Mouse (Mus musculus): ENCODE data around the gene Lyve1.
"Not testable (repeated sequence)": the region's sequence is repeated elsewhere in the genome, so short reads cannot be mapped to it uniquely, and the experiment has no call there.

The Lyve1 gene

GRCm38 (mm10) chr7:110862751-110863289 lies at the start of gene Lyve1:
TSS of gene Lyve1 (minus strand) at chr7:110863239.
- no peak for DNase-seq (ENCODE audit: low read depth, low spot score)

- no peak for DNase-seq (ENCODE audit: low read depth, low spot score)
Observed at GRCm38 (mm10) chr7:110908209-110909144, 45.4 kb upstream of the Lyve1 start.

GRCm38 (mm10) chr7:110906566-110906965 lies 43.5 kb upstream of the Lyve1 start:
- DNase-seq (ENCODE audit: low read depth, low spot score), result no peak

GRCm38 (mm10) chr7:110903226-110903625 lies 40.2 kb upstream of the Lyve1 start:
- no peak for DNase-seq (ENCODE audit: low read depth, low spot score)

GRCm38 (mm10) chr7:110897202-110897601 lies 34.2 kb upstream of the Lyve1 start:
- no peak for DNase-seq (ENCODE audit: low read depth, low spot score)

DNA sequence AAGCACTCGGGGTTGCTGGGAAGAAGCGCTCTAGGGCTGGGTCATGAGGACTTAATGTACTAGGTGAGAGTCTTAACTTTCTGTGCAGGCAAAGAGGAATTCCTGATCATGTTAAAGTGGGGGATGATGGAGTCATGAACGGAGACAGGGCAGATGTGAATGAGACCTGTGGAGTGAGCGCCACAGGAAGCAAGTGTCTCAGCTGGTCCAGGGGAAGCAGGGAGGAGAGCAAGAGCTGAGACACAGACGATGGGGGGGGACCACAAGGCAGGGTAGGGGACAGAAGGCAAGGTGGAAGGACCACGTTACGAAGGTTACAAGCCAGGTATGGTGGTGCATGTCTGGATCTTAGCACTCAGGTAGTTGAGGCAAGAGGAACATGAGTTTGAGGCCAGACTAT lies 33.4 kb upstream of the Lyve1 start:
- no peak for DNase-seq (ENCODE audit: low read depth, low spot score)

DNA sequence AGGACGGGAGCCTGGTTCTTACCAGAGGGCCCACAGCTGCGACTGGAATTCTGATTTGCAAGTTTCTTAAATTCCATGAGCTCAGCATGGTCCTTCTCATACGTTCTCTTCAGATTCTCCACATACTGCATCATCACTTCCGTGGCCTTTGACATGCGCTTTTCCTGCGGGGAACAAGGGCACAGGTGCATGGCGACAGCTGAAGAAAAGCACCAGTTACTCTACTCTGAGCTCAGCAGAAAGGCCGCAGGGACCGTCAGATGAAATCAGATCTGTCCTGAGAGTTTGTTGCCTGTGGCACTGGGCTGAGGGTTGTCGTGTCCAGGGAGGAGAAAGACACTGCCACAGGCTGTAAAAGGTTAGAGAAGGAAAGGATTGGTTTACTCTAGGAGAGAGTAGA lies 32.7 kb upstream of the Lyve1 start:
- not testable (repeated sequence) for DNase-seq (ENCODE audit: low read depth, low spot score)

- no peak for DNase-seq (ENCODE audit: low read depth, low spot score)
Observed at GRCm38 (mm10) chr7:110894673-110895072, 31.6 kb upstream of the Lyve1 start.

- DNase-seq (ENCODE audit: low read depth, low spot score), result no peak
Observed at GRCm38 (mm10) chr7:110893943-110894610, 31.0 kb upstream of the Lyve1 start.

- DNase-seq (ENCODE audit: low read depth, low spot score), result no peak
Observed at GRCm38 (mm10) chr7:110891501-110891986, 28.5 kb upstream of the Lyve1 start.

DNA sequence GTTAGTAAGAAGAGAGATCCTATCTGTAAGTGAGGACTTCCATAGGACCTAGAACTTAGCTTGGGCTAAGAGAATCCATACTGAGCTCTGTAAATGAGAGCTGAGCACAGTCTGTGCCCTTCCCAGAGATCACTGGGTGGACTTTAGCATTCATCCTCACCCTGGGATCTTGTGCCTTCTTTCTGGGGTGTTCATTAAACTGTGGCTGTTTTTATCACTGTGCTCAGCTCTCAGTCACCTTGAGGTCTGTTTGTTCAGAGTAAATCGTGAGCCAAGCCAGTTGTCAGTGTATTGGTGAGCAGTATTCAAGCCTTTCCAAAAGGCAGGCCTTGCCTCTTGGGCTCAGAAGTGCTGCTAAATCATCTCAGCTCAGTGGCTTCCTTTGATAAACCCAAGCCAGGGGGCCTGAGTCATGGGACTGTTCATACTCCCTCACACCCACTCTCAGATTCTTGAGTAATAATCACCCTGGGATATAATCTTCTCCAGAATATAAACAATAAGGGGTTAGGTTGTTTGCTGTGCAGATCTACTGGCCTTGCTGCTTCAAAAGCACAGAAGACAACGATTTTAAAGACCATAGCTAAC lies 18.8 kb upstream of the Lyve1 start:
- no peak for DNase-seq (ENCODE audit: low read depth, low spot score)

DNA sequence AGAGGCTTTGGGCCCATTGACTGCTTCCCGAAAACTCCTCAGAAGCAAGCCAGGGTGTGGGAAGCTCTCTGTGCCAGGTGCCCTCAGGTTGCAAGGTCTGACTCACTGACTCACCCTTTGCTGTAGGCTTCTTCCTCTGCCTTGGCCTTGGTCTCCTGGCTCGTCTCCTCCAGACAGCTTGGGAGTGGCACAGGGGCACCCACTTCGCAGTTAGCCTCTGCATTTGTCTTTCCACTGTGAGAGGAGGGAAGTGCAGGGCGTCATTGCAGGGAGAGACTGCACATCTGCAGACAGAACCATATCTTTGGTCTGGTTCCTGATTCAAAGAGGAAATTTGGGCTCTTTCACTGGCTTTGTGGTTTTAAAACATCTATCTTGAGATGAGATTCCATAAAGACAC lies 15.0 kb upstream of the Lyve1 start:
- no peak for DNase-seq (ENCODE audit: low read depth, low spot score)

- no peak for DNase-seq (ENCODE audit: low read depth, low spot score)
Observed at GRCm38 (mm10) chr7:110876965-110877364, 13.9 kb upstream of the Lyve1 start.

GRCm38 (mm10) chr7:110868807-110869206 lies 5.8 kb upstream of the Lyve1 start:
- no peak for DNase-seq (ENCODE audit: low read depth, low spot score)

DNA sequence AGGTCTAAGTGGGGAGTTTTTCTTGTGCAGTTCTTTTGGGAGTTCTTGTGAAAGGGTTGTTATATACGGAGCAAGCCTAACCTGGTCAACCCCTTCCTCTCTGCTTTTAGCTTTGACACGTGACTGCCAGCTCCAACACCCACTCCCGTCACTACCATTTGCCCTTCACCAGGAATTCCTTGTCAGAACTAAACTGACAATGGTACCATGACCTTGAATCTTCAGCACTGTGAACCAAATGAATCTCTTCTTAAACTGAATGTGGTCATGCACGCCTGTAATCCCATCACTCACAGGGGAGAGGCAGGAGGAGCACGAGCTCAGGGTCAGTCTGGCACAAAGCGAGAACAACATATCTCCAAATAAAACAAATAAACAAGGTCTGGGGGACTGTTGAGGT lies 4.1 kb upstream of the Lyve1 start:
- DNase-seq (ENCODE audit: low read depth, low spot score), result no peak

- no peak for DNase-seq (ENCODE audit: low read depth, low spot score)
Observed at GRCm38 (mm10) chr7:110866021-110866420, 3.0 kb upstream of the Lyve1 start.

DNA sequence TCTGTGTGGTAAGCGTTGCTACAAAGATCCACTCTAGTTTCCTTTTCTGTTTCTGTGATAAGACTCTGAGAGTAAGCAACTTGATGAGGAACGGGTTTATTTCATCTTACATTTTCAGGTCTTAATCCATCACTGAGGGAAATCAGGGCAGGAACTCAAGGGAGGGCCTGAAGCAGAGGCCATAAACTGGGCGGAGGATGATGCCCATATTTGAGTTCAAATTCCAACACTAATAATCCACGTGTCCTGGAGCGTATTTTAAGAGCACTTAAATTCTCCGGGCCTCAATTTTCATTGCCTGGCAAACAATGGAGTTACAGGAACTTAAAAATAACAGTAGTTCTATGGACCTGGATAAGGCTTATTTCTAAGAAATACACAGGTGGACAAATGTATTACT lies 2.5 kb upstream of the Lyve1 start:
- no peak for DNase-seq (ENCODE audit: low read depth, low spot score)

- no peak for DNase-seq (ENCODE audit: low read depth, low spot score)
Observed at GRCm38 (mm10) chr7:110865038-110865437, 2.0 kb upstream of the Lyve1 start.

DNA sequence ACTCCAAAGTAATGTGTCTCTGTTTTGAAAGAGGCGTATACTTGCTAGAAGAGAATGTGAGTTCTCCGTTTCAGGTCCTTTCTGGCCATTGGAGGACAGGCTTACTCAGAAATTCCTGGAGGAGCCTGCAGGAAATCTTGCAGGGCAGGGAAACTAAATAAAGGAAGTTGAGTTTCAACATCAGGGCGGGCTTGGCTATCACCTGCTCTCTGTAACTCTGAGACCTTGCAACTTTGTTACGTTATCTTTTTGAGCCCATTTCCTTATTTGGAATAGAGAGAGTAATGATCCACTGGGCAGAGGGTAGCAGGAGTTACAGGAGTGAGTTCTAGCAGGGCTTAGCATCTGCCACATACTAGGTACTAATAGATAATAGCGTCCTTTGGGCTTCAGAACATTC lies 2.9 kb downstream of the Lyve1 start:
- no peak for DNase-seq (ENCODE audit: low read depth, low spot score)

GRCm38 (mm10) chr7:110855604-110856003 lies 7.4 kb downstream of the Lyve1 start:
- no peak for DNase-seq (ENCODE audit: low read depth, low spot score)

DNA sequence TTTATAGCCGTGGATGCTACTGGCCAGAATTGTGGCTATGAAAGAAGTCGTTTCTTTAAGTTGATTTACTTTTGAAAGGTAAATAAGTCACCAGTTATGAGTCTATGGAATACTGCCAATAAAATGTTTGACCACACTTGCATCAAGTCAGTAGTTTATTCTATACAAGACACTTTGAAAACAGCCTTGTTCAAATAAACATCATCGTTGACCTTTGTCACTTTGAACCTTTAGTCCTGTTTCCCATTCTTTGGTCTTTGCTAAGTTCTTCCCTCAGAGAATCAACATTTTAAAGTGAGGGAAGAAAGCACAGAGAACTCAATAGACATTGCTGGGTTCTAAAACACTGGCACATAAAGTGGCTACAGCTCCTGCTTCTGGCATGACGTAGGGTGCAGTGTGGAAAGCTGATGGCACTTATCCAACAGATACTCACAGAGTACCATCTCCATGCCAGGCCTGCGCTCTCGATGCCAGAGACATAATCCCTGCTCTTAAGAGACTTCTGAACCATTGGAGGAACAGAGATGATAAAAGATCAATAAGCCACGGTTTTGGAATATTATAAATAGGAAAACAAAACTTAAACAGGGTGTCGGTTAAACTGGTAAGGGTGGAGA lies 8.0 kb downstream of the Lyve1 start:
- DNase-seq (ENCODE audit: low read depth, low spot score), result no peak

DNA sequence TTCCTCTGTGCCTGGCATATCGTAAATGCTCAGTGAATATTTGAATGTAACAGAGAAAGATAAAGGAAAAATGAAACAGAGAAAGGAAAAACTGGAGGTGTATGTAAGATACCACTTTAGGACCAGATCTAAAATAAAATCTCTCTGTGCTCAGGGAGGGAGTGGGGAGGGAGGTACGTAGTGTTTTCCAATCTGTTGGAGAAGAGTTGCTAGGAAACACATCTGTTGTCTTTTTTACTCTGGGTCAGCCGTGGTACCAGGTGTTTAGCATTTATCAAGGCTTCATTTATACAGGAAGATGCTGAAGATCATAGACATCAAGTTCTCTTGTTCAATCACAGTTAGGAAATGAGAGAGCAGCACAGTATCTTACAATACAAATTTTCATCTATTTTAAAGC lies 8.5 kb downstream of the Lyve1 start:
- no peak for DNase-seq (ENCODE audit: low read depth, low spot score)

All from retina, adult 2 months (tissue).